Mouse (Mus musculus) hindbrain, embryonic 11.5 days (tissue): Measurements from ENCODE around the gene Ccne1. TPM values are rescaled to one million over a fixed set of nuclear protein-coding genes. Genes with fewer than 3 reads are reported as not detected.

Source experiments
- ATAC-seq: fragments of 200-750 bp; cut with Nextera tagmentation; 2 replicates; pipeline ENCODE4 v1.8.0; 2017; ENCODE audit warnings: mild to moderate bottlenecking, moderate TSS enrichment, moderate library complexity; ENCODE audit not compliant: low FRiP score
- DNase-seq: peaks from one replicate; pipeline ENCODE4 v3.0.0-alpha.2; 2015; ENCODE audit warnings: low spot score
- H3K27ac ChIP-seq: fragments of 300-500 bp; sonication (generic); 2 replicates; pipeline ENCODE4 v1.5.1; 2014; ENCODE audit warnings: mild to moderate bottlenecking, low read depth, low read length
- H3K27me3 ChIP-seq: fragments of 300-500 bp; sonication (generic); 2 replicates; pipeline ENCODE4 v1.6.1; 2014; ENCODE audit warnings: mild to moderate bottlenecking, low read length, moderate library complexity, mixed read lengths; ENCODE audit not compliant: control insufficient read depth, insufficient read depth
- H3K36me3 ChIP-seq: fragments of 300-500 bp; sonication (generic); 2 replicates; pipeline ENCODE4 v1.6.1; 2014; ENCODE audit warnings: mild to moderate bottlenecking, low read length, moderate library complexity, mixed read lengths; ENCODE audit not compliant: control insufficient read depth, insufficient read depth
- H3K4me1 ChIP-seq: fragments of 300-500 bp; sonication (generic); replicated peaks from 2 replicates; pipeline ENCODE4 v1.6.1; 2014; ENCODE audit warnings: low read length, mixed read lengths; ENCODE audit not compliant: control insufficient read depth, insufficient read depth
- H3K4me2 ChIP-seq: fragments of 300-500 bp; sonication (generic); replicated peaks from 2 replicates; pipeline ENCODE4 v1.6.1; 2014; ENCODE audit warnings: mild to moderate bottlenecking, low read depth, low read length
- H3K4me3 ChIP-seq: fragments of 300-500 bp; sonication (generic); 2 replicates; pipeline ENCODE4 v1.5.1; 2014; ENCODE audit warnings: low read depth, low read length
- H3K9ac ChIP-seq: fragments of 300-500 bp; sonication (generic); 2 replicates; pipeline ENCODE4 v1.6.1; 2014; ENCODE audit warnings: low read depth, low read length
- H3K9me3 ChIP-seq: fragments of 300-500 bp; sonication (generic); 2 replicates; pipeline ENCODE4 v1.6.1; 2016; ENCODE audit warnings: low read length; ENCODE audit not compliant: control insufficient read depth
- WGBS: fragments of 180-500 bp; shearing (Covaris S2); extraction: QIAGEN DNeasy Blood & Tissue Kit; methylation state at CpG from one replicate; pipeline ENCODE4 v1.1.7; 2014; 5-methylcytosine and 5-hydroxymethylcytosine counted together
- polyA plus RNA-seq: library from polyadenylated mRNA; unstranded; fragments of >200 nt; fragmentation: Nextera tagmentation; extraction: Ambion mirVana; gene quantifications from 2 replicates; pipeline ENCODE4 v1.2.1, GENCODE M21; 2014

The Ccne1 gene
- polyA plus RNA-seq, 1 experiment from 2014 or later, result 56.6 TPM

DNA sequence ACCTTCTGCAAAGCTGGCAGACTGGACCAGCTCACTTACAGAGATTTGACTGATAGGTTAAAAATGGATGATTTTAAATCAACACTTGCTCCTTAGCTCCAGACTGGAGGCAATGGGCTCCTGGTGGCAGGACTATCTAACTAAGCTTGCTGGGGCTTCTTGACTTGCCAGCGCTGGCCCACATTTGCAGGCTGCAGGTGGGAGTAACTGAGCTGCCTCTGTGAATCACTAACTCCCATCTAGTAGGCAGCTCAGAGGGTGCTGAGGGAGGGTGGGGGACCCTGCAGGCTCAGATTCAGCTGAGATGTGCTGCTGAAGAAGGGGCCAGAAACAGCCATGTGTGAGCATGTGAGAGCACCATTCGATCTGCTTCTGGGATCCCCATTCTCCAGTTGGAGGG is 51.3 kb downstream of the Ccne1 start:
- Histone ChIP-seq H3K9me3 (no peaks in the 10 kb centered on the region), H3K27ac (no peak overlapping the region), H3K36me3 (no peaks in the 10 kb centered on the region), H3K9ac (no peak overlapping the region), H3K4me2 (no peak overlapping the region), H3K4me3 (no peak overlapping the region), H3K4me1 (no peaks in the 10 kb centered on the region), H3K27me3 (no peaks in the 10 kb centered on the region)
- 89% methylated on average over 2 of the region's 2 CpGs for WGBS
- DNase-seq (no peak), ATAC-seq (no peak)

DNA sequence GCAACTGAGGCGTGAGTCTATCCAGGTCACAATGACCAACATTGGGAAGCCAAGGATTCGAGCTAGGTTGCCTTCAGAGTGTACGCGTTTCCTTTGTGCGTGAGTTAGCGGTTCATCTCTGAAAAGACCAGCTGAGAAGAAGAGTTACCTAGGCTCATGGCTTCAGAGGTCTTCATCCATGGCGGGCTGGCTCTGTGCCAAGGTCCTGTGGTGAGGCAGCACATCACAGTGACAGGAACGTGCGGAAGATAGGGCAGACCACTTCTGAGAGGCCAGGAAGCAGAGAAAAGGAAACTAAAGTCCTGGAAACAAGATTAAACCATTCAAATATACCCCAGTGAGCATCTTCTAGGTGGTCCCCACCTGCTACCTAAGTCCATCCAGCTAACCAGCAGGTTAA is 53.1 kb downstream of the Ccne1 start:
- 84% methylated on average over 9 of the region's 9 CpGs for WGBS

More for the DNA sequence above, 53.1 kb downstream of the Ccne1 start:
- Histone ChIP-seq H3K9ac (no peak overlapping the region), H3K36me3 (no peaks in the 10 kb centered on the region), H3K9me3 (no peaks in the 10 kb centered on the region), H3K4me2 (no peak overlapping the region), H3K4me3 (no peak overlapping the region), H3K27ac (no peak overlapping the region), H3K27me3 (no peaks in the 10 kb centered on the region), H3K4me1 (no peaks in the 10 kb centered on the region)
- no peak for ATAC-seq
- DNase-seq, result no peak

Other genes starting within 250 kb of the Ccne1 start
- 34.7 and 40.2 TPM in 2 replicates for gene Uri1, start 84.0 kb downstream of the Ccne1 start, polyA plus RNA-seq
- 14.7 and 18.5 TPM in 2 replicates for gene 1600014C10Rik, start 75.7 kb upstream of the Ccne1 start, polyA plus RNA-seq
- gene Plekhf1, start 120.5 kb upstream of the Ccne1 start, polyA plus RNA-seq, result 1.6 and 1.9 TPM in 2 replicates
- 102 and 105 TPM in 2 replicates for gene Pop4, start 163.9 kb upstream of the Ccne1 start, polyA plus RNA-seq